Mouse (Mus musculus): ENCODE measurements around the gene Clcn2. TPM values are rescaled to one million over a fixed set of nuclear protein-coding genes. Genes with fewer than 3 reads are reported as not detected.

Clcn2 gene
- polyA plus RNA-seq, 1 experiment from 2014 or later: 32.1 TPM

GRCm38 (mm10) chr16:20695622-20696323 is 21.8 kb downstream of the Clcn2 start:
- peak overlapping the region; percentile 68 for H3K4me2 ChIP-seq (replicated peaks)
- peak overlapping the region; percentile 41 for H3K4me3 ChIP-seq (replicated peaks; ENCODE audit: low read length)
- H3K4me1 ChIP-seq (replicated peaks; ENCODE audit: control insufficient read depth, insufficient read depth, low read length): peaks cover 40% of the 10 kb centered on the region
- H3K9ac ChIP-seq: peak overlapping the region; percentile 66
- H3K36me3 ChIP-seq (replicated peaks; ENCODE audit: control insufficient read depth, insufficient read depth): peaks cover 38% of the 10 kb centered on the region
- 1% methylated on average over 45 of the region's 46 CpGs for whole genome bisulfite sequencing
- ATAC-seq (ENCODE audit: low FRiP score): peak; percentile 79
- peak overlapping the region; percentile 86 for H3K27ac ChIP-seq
- H3K27me3 ChIP-seq (ENCODE audit: control insufficient read depth, insufficient read depth, low read length): no peaks in the 10 kb centered on the region
- DNase-seq (ENCODE audit: low spot score): peak; percentile 93
- H3K9me3 ChIP-seq (ENCODE audit: control insufficient read depth, low read length): no peaks in the 10 kb centered on the region

DNA sequence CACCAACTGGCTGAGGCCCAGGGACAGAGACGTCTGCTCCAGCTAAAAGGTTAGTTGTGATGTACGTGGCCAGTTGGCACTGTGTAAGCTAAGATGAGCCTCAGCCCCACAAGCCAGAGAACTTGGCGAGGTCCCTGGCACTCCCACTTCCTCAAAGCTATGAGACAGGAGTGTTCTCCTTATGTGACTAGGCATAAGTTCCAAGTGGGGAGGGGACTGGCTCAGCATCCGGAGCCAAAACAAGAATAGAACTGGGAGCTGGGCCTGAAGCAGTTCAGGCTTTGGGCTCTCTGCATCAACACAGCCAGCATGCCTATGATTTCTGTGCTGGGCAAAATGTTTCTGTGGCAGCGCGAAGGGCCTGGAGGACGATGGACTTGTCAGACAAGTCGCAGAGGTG is 22.8 kb downstream of the Clcn2 start:
- no peaks in the 10 kb centered on the region for H3K27me3 ChIP-seq (ENCODE audit: control insufficient read depth, insufficient read depth, low read length)
- DNase-seq (ENCODE audit: low spot score) (no peak), ATAC-seq (ENCODE audit: low FRiP score) (no peak)
- no peaks in the 10 kb centered on the region for H3K9me3 ChIP-seq (ENCODE audit: control insufficient read depth, low read length)
- H3K4me2 ChIP-seq (replicated peaks): peak overlapping the region; percentile 68; the same call in 1 of the 2 replicates
- H3K27ac ChIP-seq: no peak overlapping the region; the same call in 1 of the 2 replicates
- H3K4me1 ChIP-seq (replicated peaks; ENCODE audit: control insufficient read depth, insufficient read depth, low read length): peaks cover 40% of the 10 kb centered on the region
- H3K36me3 ChIP-seq (replicated peaks; ENCODE audit: control insufficient read depth, insufficient read depth): peaks cover 40% of the 10 kb centered on the region
- WGBS: 67% methylated on average over 8 of the region's 8 CpGs
- H3K4me3 ChIP-seq (replicated peaks; ENCODE audit: low read length): no peak overlapping the region
- H3K9ac ChIP-seq: no peak overlapping the region

- DNase-seq (ENCODE audit: low spot score): peak; percentile 95
- H3K4me3 ChIP-seq (replicated peaks; ENCODE audit: low read length): peak within 1 kb of the TSS; percentile 63
- H3K9me3 ChIP-seq (ENCODE audit: control insufficient read depth, low read length): no peaks in the 10 kb centered on the region
- H3K4me2 ChIP-seq (replicated peaks): peak within 1 kb of the TSS; percentile 79
- peak; percentile 95 for ATAC-seq (ENCODE audit: low FRiP score)
- peaks cover 45% of the 10 kb centered on the region for H3K36me3 ChIP-seq (replicated peaks; ENCODE audit: control insufficient read depth, insufficient read depth)
- no peaks in the 10 kb centered on the region for H3K27me3 ChIP-seq (ENCODE audit: control insufficient read depth, insufficient read depth, low read length)
- under 1% methylated on average over 36 of the region's 37 CpGs for WGBS
- H3K27ac ChIP-seq: peak within 1 kb of the TSS; percentile 97
- H3K4me1 ChIP-seq (replicated peaks; ENCODE audit: control insufficient read depth, insufficient read depth, low read length): peaks cover 40% of the 10 kb centered on the region
- peak within 1 kb of the TSS; percentile 79 for H3K9ac ChIP-seq
These were observed 24.3 kb downstream of the Clcn2 start, which contains the start of gene Fam131a for GRCm38 (mm10) chr16:20693111-20693701. Fam131a (plus strand) TSS chr16:20693241.

DNA sequence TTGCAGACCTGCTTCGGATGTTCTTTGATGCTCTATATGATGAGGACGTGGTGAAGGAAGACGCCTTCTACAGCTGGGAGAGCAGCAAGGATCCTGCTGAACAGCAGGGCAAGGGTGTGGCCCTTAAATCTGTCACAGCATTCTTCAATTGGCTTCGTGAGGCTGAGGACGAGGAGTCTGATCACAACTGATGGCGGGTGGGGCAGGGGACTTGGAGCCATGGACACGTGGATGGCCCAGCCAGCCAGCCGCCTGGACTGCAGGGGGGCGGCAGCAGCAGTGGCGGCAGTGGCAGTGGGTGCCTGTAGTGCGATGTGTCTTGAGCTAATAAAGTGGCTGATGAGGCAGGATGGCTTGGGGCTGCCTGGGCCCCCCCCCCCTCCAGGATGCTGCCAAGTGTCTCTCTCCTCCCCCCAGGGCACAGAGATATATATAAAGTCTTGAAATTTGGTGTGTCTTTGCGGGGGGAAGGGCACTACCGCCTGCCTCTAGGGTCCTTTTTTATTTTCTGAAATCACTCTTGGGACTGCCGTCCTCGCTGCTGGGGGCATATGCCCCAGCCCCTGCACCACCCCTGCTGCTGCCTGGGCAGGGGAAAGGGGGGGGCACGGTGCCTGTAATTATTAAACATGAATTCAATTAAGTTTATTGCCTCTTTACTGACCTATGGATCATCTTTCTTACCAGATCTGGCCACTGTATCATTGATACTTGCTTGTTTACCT is 25.1 kb downstream of the Clcn2 start:
- Histone ChIP-seq H3K27me3 (ENCODE audit: control insufficient read depth, insufficient read depth, low read length) (no peaks in the 10 kb centered on the region), H3K9ac (peak overlapping the region; percentile 79; the same call in 1 of the 2 replicates), H3K4me1 (replicated peaks; ENCODE audit: control insufficient read depth, insufficient read depth, low read length) (peaks cover 38% of the 10 kb centered on the region), H3K9me3 (ENCODE audit: control insufficient read depth, low read length) (no peaks in the 10 kb centered on the region), H3K4me2 (replicated peaks) (peak overlapping the region; percentile 79; the same call in 1 of the 2 replicates), H3K27ac (peak overlapping the region; percentile 97), H3K36me3 (replicated peaks; ENCODE audit: control insufficient read depth, insufficient read depth) (peaks cover 53% of the 10 kb centered on the region), H3K4me3 (replicated peaks; ENCODE audit: low read length) (peak overlapping the region; percentile 63)
- WGBS: 38% methylated on average over 16 of the region's 16 CpGs
- no peak; the same call in 1 of the 2 replicates for ATAC-seq (ENCODE audit: low FRiP score)
- no peak for DNase-seq (ENCODE audit: low spot score)

- Histone ChIP-seq H3K4me3 (replicated peaks; ENCODE audit: low read length) (no peak overlapping the region), H3K36me3 (replicated peaks; ENCODE audit: control insufficient read depth, insufficient read depth) (peaks cover 61% of the 10 kb centered on the region), H3K4me1 (replicated peaks; ENCODE audit: control insufficient read depth, insufficient read depth, low read length) (peaks cover 33% of the 10 kb centered on the region), H3K27ac (no peak overlapping the region), H3K4me2 (replicated peaks) (no peak overlapping the region), H3K9me3 (ENCODE audit: control insufficient read depth, low read length) (no peaks in the 10 kb centered on the region), H3K27me3 (ENCODE audit: control insufficient read depth, insufficient read depth, low read length) (no peaks in the 10 kb centered on the region), H3K9ac (no peak overlapping the region)
- ATAC-seq (ENCODE audit: low FRiP score): no peak
- DNase-seq (ENCODE audit: low spot score): no peak
- WGBS: 82% methylated on average over 1 of the region's 1 CpGs
These were observed 25.9 kb downstream of the Clcn2 start for GRCm38 (mm10) chr16:20691617-20692016.

DNA sequence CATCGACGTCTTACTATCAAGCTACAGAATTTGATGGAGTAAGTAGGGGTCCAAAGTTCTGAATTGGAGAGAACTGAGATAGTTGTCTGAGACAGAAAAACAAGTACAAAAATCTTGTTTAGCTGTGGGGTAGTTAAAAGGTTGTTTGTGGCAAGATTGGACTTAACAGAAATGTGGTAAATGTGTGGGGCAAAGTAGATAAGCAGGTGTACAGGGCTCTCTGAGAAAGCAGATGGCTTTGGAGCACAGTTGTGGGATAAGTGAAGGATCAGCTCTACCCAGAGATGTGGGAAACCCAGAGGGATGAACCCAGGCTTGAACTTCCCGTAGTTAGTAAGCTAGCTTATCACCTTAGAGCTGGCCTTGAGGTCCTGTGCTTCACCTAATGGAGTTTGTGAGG is 26.8 kb downstream of the Clcn2 start:
- peaks cover 25% of the 10 kb centered on the region for H3K4me1 ChIP-seq (replicated peaks; ENCODE audit: control insufficient read depth, insufficient read depth, low read length)
- no peak overlapping the region for H3K4me3 ChIP-seq (replicated peaks; ENCODE audit: low read length)
- no peak overlapping the region for H3K27ac ChIP-seq
- H3K9me3 ChIP-seq (ENCODE audit: control insufficient read depth, low read length): no peaks in the 10 kb centered on the region
- H3K36me3 ChIP-seq (replicated peaks; ENCODE audit: control insufficient read depth, insufficient read depth): peaks cover 69% of the 10 kb centered on the region
- DNase-seq (ENCODE audit: low spot score): no peak
- no peaks in the 10 kb centered on the region for H3K27me3 ChIP-seq (ENCODE audit: control insufficient read depth, insufficient read depth, low read length)
- H3K9ac ChIP-seq: no peak overlapping the region
- 92% methylated on average over 3 of the region's 3 CpGs for whole genome bisulfite sequencing
- no peak overlapping the region for H3K4me2 ChIP-seq (replicated peaks)
- ATAC-seq (ENCODE audit: low FRiP score): no peak

DNA sequence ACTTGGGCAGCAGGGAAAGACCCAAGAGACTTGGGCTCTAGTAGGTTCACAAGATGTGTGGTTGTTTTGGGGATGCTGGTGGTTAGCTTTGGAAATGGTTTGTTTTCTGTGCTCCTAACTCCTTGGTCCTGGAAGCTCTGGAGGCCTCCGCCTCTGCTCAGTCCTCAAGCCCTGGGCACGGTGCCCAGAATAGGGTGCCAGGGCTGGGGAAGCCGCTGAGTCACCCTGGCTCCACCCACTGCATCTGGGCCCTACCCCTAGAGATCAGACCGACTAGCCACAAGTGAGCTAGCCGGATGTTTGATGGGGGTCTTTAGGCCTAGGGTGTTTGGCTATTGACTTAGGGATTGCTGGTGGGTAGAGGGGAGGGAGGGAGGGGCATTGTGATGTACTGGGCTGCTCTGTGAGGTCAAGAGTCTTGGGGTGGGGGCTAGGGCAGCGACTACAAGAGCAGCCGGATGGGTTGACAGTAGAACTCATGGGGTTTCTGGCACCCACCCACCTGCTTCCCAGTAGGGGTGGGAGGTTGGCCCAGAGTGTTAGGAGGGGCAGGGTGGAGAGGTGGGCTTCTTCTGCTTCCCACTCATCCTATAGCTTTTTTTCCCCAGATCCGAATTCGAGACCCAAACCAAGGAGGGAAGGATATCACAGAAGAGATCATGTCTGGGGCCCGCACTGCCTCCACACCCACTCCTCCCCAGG is 39.4 kb downstream of the Clcn2 start:
- no peak overlapping the region for H3K4me2 ChIP-seq (replicated peaks)
- DNase-seq (ENCODE audit: low spot score): no peak
- H3K4me1 ChIP-seq (replicated peaks; ENCODE audit: control insufficient read depth, insufficient read depth, low read length): peaks cover 15% of the 10 kb centered on the region
- no peak overlapping the region for H3K4me3 ChIP-seq (replicated peaks; ENCODE audit: low read length)
- H3K9me3 ChIP-seq (ENCODE audit: control insufficient read depth, low read length): no peaks in the 10 kb centered on the region
- peaks cover 85% of the 10 kb centered on the region for H3K36me3 ChIP-seq (replicated peaks; ENCODE audit: control insufficient read depth, insufficient read depth)
- H3K27ac ChIP-seq: no peak overlapping the region
- ATAC-seq (ENCODE audit: low FRiP score): no peak
- H3K27me3 ChIP-seq (ENCODE audit: control insufficient read depth, insufficient read depth, low read length): no peaks in the 10 kb centered on the region
- 68% methylated on average over 10 of the region's 10 CpGs for WGBS
- H3K9ac ChIP-seq: no peak overlapping the region

GRCm38 (mm10) chr16:20677380-20677779 is 40.2 kb downstream of the Clcn2 start:
- H3K9me3 ChIP-seq (ENCODE audit: control insufficient read depth, low read length): no peaks in the 10 kb centered on the region
- no peak overlapping the region for H3K27ac ChIP-seq
- H3K27me3 ChIP-seq (ENCODE audit: control insufficient read depth, insufficient read depth, low read length): no peaks in the 10 kb centered on the region
- 86% methylated on average over 5 of the region's 5 CpGs for WGBS
- peaks cover 77% of the 10 kb centered on the region for H3K36me3 ChIP-seq (replicated peaks; ENCODE audit: control insufficient read depth, insufficient read depth)
- peaks cover 15% of the 10 kb centered on the region for H3K4me1 ChIP-seq (replicated peaks; ENCODE audit: control insufficient read depth, insufficient read depth, low read length)
- no peak for DNase-seq (ENCODE audit: low spot score)
- ATAC-seq (ENCODE audit: low FRiP score): no peak
- H3K4me3 ChIP-seq (replicated peaks; ENCODE audit: low read length): no peak overlapping the region
- no peak overlapping the region for H3K4me2 ChIP-seq (replicated peaks)
- H3K9ac ChIP-seq: no peak overlapping the region

GRCm38 (mm10) chr16:20676702-20677101 is 40.8 kb downstream of the Clcn2 start:
- no peak for ATAC-seq (ENCODE audit: low FRiP score)
- Histone ChIP-seq H3K4me2 (replicated peaks) (no peak overlapping the region), H3K9ac (no peak overlapping the region), H3K9me3 (ENCODE audit: control insufficient read depth, low read length) (no peaks in the 10 kb centered on the region), H3K27ac (no peak overlapping the region), H3K36me3 (replicated peaks; ENCODE audit: control insufficient read depth, insufficient read depth) (peaks cover 70% of the 10 kb centered on the region), H3K27me3 (ENCODE audit: control insufficient read depth, insufficient read depth, low read length) (no peaks in the 10 kb centered on the region), H3K4me3 (replicated peaks; ENCODE audit: low read length) (no peak overlapping the region), H3K4me1 (replicated peaks; ENCODE audit: control insufficient read depth, insufficient read depth, low read length) (peaks cover 18% of the 10 kb centered on the region)
- WGBS: 86% methylated on average over 4 of the region's 4 CpGs
- DNase-seq (ENCODE audit: low spot score): no peak

Data from hindbrain, embryonic 14.5 days (tissue).